Mouse (Mus musculus): ENCODE results near the gene Rd3l. TPM values are rescaled to one million over a fixed set of nuclear protein-coding genes. Genes with fewer than 3 reads are reported as not detected.

The Rd3l gene
- total RNA-seq, 2 experiments from 2014 or later = not detected

Other genes with a start within 250 kb of the Rd3l start
- gene Klc1, start 222.5 kb downstream of the Rd3l start, total RNA-seq (2021) = 100 to 1,000 TPM; 840 to 877 TPM
- gene Xrcc3, start 167.4 kb downstream of the Rd3l start, total RNA-seq (2021) = 1 to 10 TPM; 3.2 to 4.1 TPM
- 10 to 100 TPM; 21.5 to 22.0 TPM for gene Zfyve21, start 167.1 kb downstream of the Rd3l start, total RNA-seq (2021)
- 10 to 100 TPM; 66.3 to 69.1 TPM for gene Ppp1r13b, start 73.2 kb downstream of the Rd3l start, total RNA-seq (2021)
- 100 to 1,000 TPM; 458 to 498 TPM for gene Atp5mpl, start 14.3 kb downstream of the Rd3l start, total RNA-seq (2021)
- gene Tdrd9, start 9.8 kb downstream of the Rd3l start, total RNA-seq (2021) = under 1 TPM; 0.33 to 0.41 TPM
- 1 to 10 TPM; 1.5 to 2.7 TPM for gene Aspg, start 125.4 kb upstream of the Rd3l start, total RNA-seq (2021)
- gene Kif26a, start 164.9 kb upstream of the Rd3l start, total RNA-seq (2021) = 10 to 100 TPM in 1 of 2 experiments, 1 to 10 TPM in 1; 7.6 to 10.0 TPM

Data from layer of hippocampus, postnatal 10 days (tissue).